Mouse (Mus musculus): ENCODE results near the gene Masp2.

GRCm38 (mm10) chr4:148625756-148626622 lies 23.6 kb downstream of the Masp2 start:
- no peak for TF ChIP-seq EP300 (optimal IDR thresholded peaks at IDR 0.05)
- no peak for TF ChIP-seq CTCF (IDR thresholded peaks at IDR 0.05; ENCODE audit: low read depth)

All from stomach, postnatal 0 days (tissue).